Mouse (Mus musculus) midbrain, embryonic 15.5 days (tissue): ENCODE results near the gene Arf3. TPM values are rescaled to one million over a fixed set of nuclear protein-coding genes. Genes with fewer than 3 reads are reported as not detected.
"Not testable (repeated sequence)": the region's sequence is repeated elsewhere in the genome, so short reads cannot be mapped to it uniquely, and the experiment has no call there.

Experiments used
- ATAC-seq: fragments of 200-750 bp; cut with Nextera tagmentation; replicated peaks from 2 replicates; pipeline ENCODE4 v1.8.0; 2017; ENCODE audit warnings: moderate TSS enrichment
- H3K27ac ChIP-seq: fragments of 300-500 bp; sonication (generic); 2 replicates; pipeline ENCODE4 v1.5.1; 2015; ENCODE audit warnings: mild to moderate bottlenecking, inconsistent platforms
- H3K27me3 ChIP-seq: fragments of 300-500 bp; sonication (generic); replicated peaks from 2 replicates; pipeline ENCODE4 v1.6.1; 2015; ENCODE audit warnings: inconsistent platforms
- H3K36me3 ChIP-seq: fragments of 300-500 bp; sonication (generic); replicated peaks from 2 replicates; pipeline ENCODE4 v1.6.1; 2015; ENCODE audit warnings: inconsistent platforms
- H3K4me1 ChIP-seq: fragments of 300-500 bp; sonication (generic); 2 replicates; pipeline ENCODE4 v1.6.1; 2015; ENCODE audit warnings: inconsistent platforms
- H3K4me2 ChIP-seq: fragments of 300-500 bp; sonication (generic); 2 replicates; pipeline ENCODE4 v1.6.1; 2015; ENCODE audit warnings: inconsistent platforms, mild to moderate bottlenecking, moderate library complexity
- H3K4me3 ChIP-seq: fragments of 300-500 bp; sonication (generic); 2 replicates; pipeline ENCODE4 v1.5.1; 2015; ENCODE audit warnings: mild to moderate bottlenecking, inconsistent platforms
- H3K9ac ChIP-seq: fragments of 300-500 bp; sonication (generic); 2 replicates; pipeline ENCODE4 v1.6.1; 2015; ENCODE audit warnings: mild to moderate bottlenecking, inconsistent platforms
- H3K9me3 ChIP-seq: fragments of 300-500 bp; sonication (generic); 2 replicates; pipeline ENCODE4 v1.6.1; 2016; ENCODE audit warnings: inconsistent platforms
- WGBS: fragments of 180-500 bp; shearing (Covaris S2); methylation state at CpG from one replicate; pipeline ENCODE4 v1.1.7; 2015; ENCODE audit warnings: mixed read lengths; 5-methylcytosine and 5-hydroxymethylcytosine counted together
- polyA plus RNA-seq: library from polyadenylated mRNA; unstranded; fragments of >200 nt; fragmentation: Nextera tagmentation; extraction: Ambion mirVana; gene quantifications from 2 replicates; pipeline ENCODE4 v1.2.1, GENCODE M21; 2015

Arf3 gene
- polyA plus RNA-seq, 1 experiment from 2014 or later: 103 TPM

- Histone ChIP-seq H3K27me3 (peaks cover 96% of the 10 kb centered on the region), H3K27ac (no peak overlapping the region), H3K4me1 (peaks cover 36% of the 10 kb centered on the region), H3K9ac (no peak overlapping the region), H3K4me2 (no peak overlapping the region), H3K4me3 (no peak overlapping the region), H3K9me3 (no peaks in the 10 kb centered on the region), H3K36me3 (no peaks in the 10 kb centered on the region)
- WGBS: 14% methylated on average over 15 of the region's 15 CpGs
- no peak for ATAC-seq
These were observed 11.1 kb upstream of the Arf3 start for GRCm38 (mm10) chr15:98774096-98774495.

- peak overlapping the region; percentile 43 for H3K4me2 ChIP-seq
- H3K4me3 ChIP-seq: peak overlapping the region; percentile 25
- H3K27ac ChIP-seq: no peak overlapping the region
- 4% methylated on average over 36 of the region's 36 CpGs for WGBS
- H3K36me3 ChIP-seq: no peaks in the 10 kb centered on the region
- H3K9me3 ChIP-seq: no peaks in the 10 kb centered on the region
- peaks cover 95% of the 10 kb centered on the region for H3K27me3 ChIP-seq
- 0 out of 2 replicates have a peak overlapping the region, but pooled peaks have one; percentile 21 for H3K9ac ChIP-seq
- ATAC-seq: no peak
- H3K4me1 ChIP-seq: peaks cover 27% of the 10 kb centered on the region
These were observed 9.6 kb upstream of the Arf3 start for GRCm38 (mm10) chr15:98772511-98773211.

DNA sequence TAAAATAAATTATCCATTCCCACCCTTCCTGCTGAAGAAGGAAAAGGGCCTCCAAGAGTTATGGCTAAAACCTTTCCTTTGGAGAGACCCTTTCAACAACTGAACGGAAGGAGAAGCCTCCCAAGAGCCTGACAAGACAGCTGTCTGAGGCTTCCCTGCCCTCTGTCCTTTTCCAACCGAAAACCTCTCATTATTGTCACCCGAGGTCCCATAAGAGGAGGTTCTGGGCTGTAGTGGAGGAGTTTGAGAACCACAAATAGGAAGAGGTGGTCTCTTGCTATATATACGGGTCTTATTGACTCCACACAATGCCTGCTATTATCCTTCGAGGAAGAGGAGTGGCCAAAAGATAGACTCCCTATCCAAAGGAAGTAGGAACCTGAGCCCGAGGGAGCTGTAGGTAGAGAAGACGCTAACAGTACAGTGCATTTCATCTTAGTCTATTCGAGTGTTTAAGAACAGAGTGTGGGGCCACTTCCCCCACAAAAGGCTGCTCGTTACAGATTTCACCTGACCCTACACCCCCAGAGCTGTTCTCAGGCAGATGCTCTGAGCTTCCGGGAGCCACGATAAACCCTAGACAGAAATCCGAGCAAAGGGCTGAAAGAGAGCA, 8.9 kb upstream of the Arf3 start:
- 7% methylated on average over 12 of the region's 12 CpGs for WGBS
- Histone ChIP-seq H3K27me3 (peaks cover 87% of the 10 kb centered on the region), H3K4me3 (peak overlapping the region; percentile 25), H3K4me2 (peak overlapping the region; percentile 43; the same call in 1 of the 2 replicates), H3K27ac (no peak overlapping the region), H3K9me3 (no peaks in the 10 kb centered on the region), H3K36me3 (no peaks in the 10 kb centered on the region), H3K4me1 (peaks cover 20% of the 10 kb centered on the region), H3K9ac (0 out of 2 replicates have a peak overlapping the region, but pooled peaks have one; percentile 21)
- no peak for ATAC-seq

GRCm38 (mm10) chr15:98768259-98768658, 5.2 kb upstream of the Arf3 start:
- H3K9ac ChIP-seq: no peak overlapping the region
- peaks cover 20% of the 10 kb centered on the region for H3K4me1 ChIP-seq
- H3K36me3 ChIP-seq: no peaks in the 10 kb centered on the region
- 15% methylated on average over 5 of the region's 5 CpGs for WGBS
- H3K27ac ChIP-seq: no peak overlapping the region
- H3K4me3 ChIP-seq: no peak overlapping the region
- peaks cover 63% of the 10 kb centered on the region for H3K27me3 ChIP-seq
- H3K4me2 ChIP-seq: no peak overlapping the region
- ATAC-seq: no peak
- H3K9me3 ChIP-seq: no peaks in the 10 kb centered on the region

- peaks cover 40% of the 10 kb centered on the region for H3K27me3 ChIP-seq
- WGBS: 76% methylated on average over 4 of the region's 4 CpGs
- no peak for ATAC-seq
These were observed 2.9 kb upstream of the Arf3 start for GRCm38 (mm10) chr15:98765929-98766328.

GRCm38 (mm10) chr15:98762201-98762621, 803 bp downstream of the Arf3 start:
- Histone ChIP-seq H3K27me3 (peaks cover 12% of the 10 kb centered on the region; the same call in 1 of the 2 replicates), H3K27ac (peak overlapping the region; percentile 93), H3K4me2 (peak overlapping the region; percentile 69), H3K9ac (peak overlapping the region; percentile 93), H3K4me3 (peak overlapping the region; percentile 99), H3K36me3 (no peaks in the 10 kb centered on the region), H3K9me3 (no peaks in the 10 kb centered on the region), H3K4me1 (peaks cover 28% of the 10 kb centered on the region)
- WGBS: under 1% methylated on average over 21 of the region's 24 CpGs
- ATAC-seq: peak; percentile 69

More at GRCm38 (mm10) chr15:98765929-98766328, 2.9 kb upstream of the Arf3 start:
- H3K27ac ChIP-seq: no peak overlapping the region
- no peaks in the 10 kb centered on the region for H3K36me3 ChIP-seq
- H3K9ac ChIP-seq: no peak overlapping the region
- H3K4me2 ChIP-seq: no peak overlapping the region
- no peak overlapping the region for H3K4me3 ChIP-seq
- no peaks in the 10 kb centered on the region for H3K9me3 ChIP-seq
- H3K4me1 ChIP-seq: peaks cover 21% of the 10 kb centered on the region

DNA sequence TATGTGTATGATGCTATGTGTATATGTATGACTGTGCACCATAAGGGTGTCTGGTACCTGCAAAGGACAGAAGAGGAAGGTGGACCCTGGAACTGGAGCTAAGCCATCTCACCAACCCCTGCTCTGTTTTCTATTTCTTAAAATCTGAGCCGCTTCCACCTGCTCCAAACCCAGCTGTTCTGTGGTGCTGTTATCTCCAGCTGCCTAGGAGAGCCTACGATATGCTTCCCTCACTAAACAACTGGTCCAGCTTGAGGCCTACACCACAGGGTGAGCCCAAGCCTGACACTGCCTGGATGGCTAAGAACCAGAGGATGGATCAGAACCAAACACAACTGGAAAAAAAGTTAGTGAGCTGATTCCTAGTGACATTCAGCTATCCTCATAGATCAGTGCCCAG, 8.9 kb downstream of the Arf3 start:
- no peak for ATAC-seq
- 89% methylated on average over 2 of the region's 2 CpGs for WGBS
- H3K4me2 ChIP-seq: no peak overlapping the region

GRCm38 (mm10) chr15:98753021-98753423, 10.0 kb downstream of the Arf3 start:
- Histone ChIP-seq H3K36me3 (no peaks in the 10 kb centered on the region), H3K9ac (no peak overlapping the region), H3K27ac (no peak overlapping the region), H3K4me1 (0 out of 2 replicates have a peak, but pooled peaks cover 2% of the 10 kb centered on the region), H3K4me3 (no peak overlapping the region), H3K9me3 (no peaks in the 10 kb centered on the region), H3K4me2 (no peak overlapping the region), H3K27me3 (no peaks in the 10 kb centered on the region)
- no peak for ATAC-seq
- WGBS: 49% methylated on average over 8 of the region's 8 CpGs

More for the DNA sequence above, 8.9 kb downstream of the Arf3 start:
- Histone ChIP-seq H3K9ac (no peak overlapping the region), H3K4me1 (0 out of 2 replicates have a peak, but pooled peaks cover 2% of the 10 kb centered on the region), H3K4me3 (no peak overlapping the region), H3K27me3 (no peaks in the 10 kb centered on the region), H3K27ac (no peak overlapping the region), H3K9me3 (no peaks in the 10 kb centered on the region), H3K36me3 (no peaks in the 10 kb centered on the region)

DNA sequence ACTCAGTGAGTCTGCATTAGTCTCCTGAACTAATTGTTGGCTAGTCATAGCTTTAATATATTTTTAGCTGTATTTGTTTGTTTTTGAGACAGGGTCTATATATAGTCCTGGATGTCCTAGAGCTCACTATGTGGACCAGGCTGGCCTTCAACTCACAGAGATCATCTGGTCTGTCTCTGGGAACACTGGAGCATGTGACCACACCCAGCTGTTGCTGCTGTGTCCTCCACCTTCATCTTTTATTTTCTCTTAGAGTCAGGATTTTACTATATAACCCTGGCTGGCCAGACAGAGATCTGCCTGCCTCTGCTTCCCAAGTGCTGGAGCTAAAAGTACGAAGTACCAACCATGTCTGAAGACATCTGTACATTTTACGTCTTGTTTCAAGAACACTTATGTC, 13.9 kb downstream of the Arf3 start:
- Histone ChIP-seq H3K36me3 (no peaks in the 10 kb centered on the region), H3K27ac (no peak overlapping the region), H3K27me3 (no peaks in the 10 kb centered on the region), H3K9me3 (no peaks in the 10 kb centered on the region), H3K4me2 (no peak overlapping the region), H3K9ac (no peak overlapping the region), H3K4me3 (no peak overlapping the region), H3K4me1 (0 out of 2 replicates have a peak, but pooled peaks cover 2% of the 10 kb centered on the region)
- ATAC-seq: no peak
- WGBS: 88% methylated on average over 2 of the region's 2 CpGs

- Histone ChIP-seq H3K27me3 (no peaks in the 10 kb centered on the region), H3K4me3 (no peak overlapping the region), H3K4me1 (no peaks in the 10 kb centered on the region), H3K4me2 (no peak overlapping the region), H3K9me3 (no peaks in the 10 kb centered on the region), H3K36me3 (no peaks in the 10 kb centered on the region; the same call in 1 of the 2 replicates), H3K27ac (no peak overlapping the region), H3K9ac (no peak overlapping the region)
- 84% methylated on average over 6 of the region's 6 CpGs for WGBS
- no peak for ATAC-seq
These were observed 15.7 kb downstream of the Arf3 start for GRCm38 (mm10) chr15:98747296-98747695.

- Histone ChIP-seq H3K27ac (no peak overlapping the region), H3K4me1 (no peaks in the 10 kb centered on the region), H3K36me3 (no peaks in the 10 kb centered on the region; the same call in none of the 2 replicates), H3K4me2 (no peak overlapping the region), H3K27me3 (no peaks in the 10 kb centered on the region), H3K9ac (no peak overlapping the region), H3K4me3 (no peak overlapping the region), H3K9me3 (no peaks in the 10 kb centered on the region)
- 92% methylated on average over 10 of the region's 10 CpGs for WGBS
- ATAC-seq: no peak
These were observed 16.6 kb downstream of the Arf3 start for GRCm38 (mm10) chr15:98746344-98746965.

GRCm38 (mm10) chr15:98743863-98744262, 19.2 kb downstream of the Arf3 start:
- not testable (repeated sequence) for H3K4me1 ChIP-seq, H3K4me2 ChIP-seq, ATAC-seq, H3K27me3 ChIP-seq, H3K27ac ChIP-seq, H3K9me3 ChIP-seq, H3K4me3 ChIP-seq, H3K9ac ChIP-seq
- 93% methylated on average over 3 of the region's 3 CpGs for WGBS
- H3K36me3 ChIP-seq: peaks cover 17% of the 10 kb centered on the region
